Mouse (Mus musculus) cerebellum, postnatal 4 days (tissue): ENCODE results near the gene Map6.
"Not testable (repeated sequence)": the region's sequence is repeated elsewhere in the genome, so short reads cannot be mapped to it uniquely, and the experiment has no call there.

Experiments used
- DNase-seq, 2 experiments: peaks; one replicate each; pipeline ENCODE4 v3.0.0; 2022; ENCODE audit warnings: low spot score in 2 of 2, mixed read lengths in 1 of 2

Gene Map6

GRCm38 (mm10) chr7:99355731-99356131, 88.5 kb downstream of the Map6 start:
- peak in 1 of 2 experiments; percentile 57 for DNase-seq

- DNase-seq, result no peak
Measured at GRCm38 (mm10) chr7:99356244-99356930, 89.1 kb downstream of the Map6 start.

- no peak for DNase-seq
Measured at GRCm38 (mm10) chr7:99357201-99357600, 90.0 kb downstream of the Map6 start.

- DNase-seq, result no peak
Measured at GRCm38 (mm10) chr7:99358371-99358770, 91.1 kb downstream of the Map6 start.

GRCm38 (mm10) chr7:99360021-99360802, 93.0 kb downstream of the Map6 start:
- DNase-seq, result peak; percentile 49 to 70

GRCm38 (mm10) chr7:99360803-99361414, 93.7 kb downstream of the Map6 start:
- no peak for DNase-seq

GRCm38 (mm10) chr7:99362137-99362536, 94.9 kb downstream of the Map6 start:
- no peak for DNase-seq

GRCm38 (mm10) chr7:99365069-99365468, 97.8 kb downstream of the Map6 start:
- DNase-seq, result peak; percentile 61 to 74

- DNase-seq, result no peak
Measured at GRCm38 (mm10) chr7:99366716-99367115, 99.5 kb downstream of the Map6 start.

- not testable (repeated sequence) for DNase-seq
Measured at GRCm38 (mm10) chr7:99374325-99374724, 107.1 kb downstream of the Map6 start.

GRCm38 (mm10) chr7:99375455-99375854, 108.2 kb downstream of the Map6 start:
- peak; percentile 82 to 83 for DNase-seq

GRCm38 (mm10) chr7:99378870-99379269, 111.6 kb downstream of the Map6 start:
- DNase-seq, result no peak

- peak in 1 of 2 experiments; percentile 70 for DNase-seq
Measured at GRCm38 (mm10) chr7:99380491-99381213, 113.4 kb downstream of the Map6 start.

GRCm38 (mm10) chr7:99381214-99382087, 114.2 kb downstream of the Map6 start, which contains the start of gene Gdpd5:
Gdpd5 (plus strand) TSS chr7:99381414.
- peak; percentile 99 to 100 for DNase-seq

GRCm38 (mm10) chr7:99382088-99383000, 115.1 kb downstream of the Map6 start:
- no peak for DNase-seq

GRCm38 (mm10) chr7:99383246-99383645, 116.0 kb downstream of the Map6 start:
- DNase-seq, result no peak

GRCm38 (mm10) chr7:99384101-99384611, 116.9 kb downstream of the Map6 start:
- no peak for DNase-seq

GRCm38 (mm10) chr7:99386030-99386429, 118.8 kb downstream of the Map6 start:
- DNase-seq, result no peak
